Mouse (Mus musculus): Measurements from ENCODE around the gene Klk1b1.
"Not testable (repeated sequence)": the region's sequence is repeated elsewhere in the genome, so short reads cannot be mapped to it uniquely, and the experiment has no call there.

DNA sequence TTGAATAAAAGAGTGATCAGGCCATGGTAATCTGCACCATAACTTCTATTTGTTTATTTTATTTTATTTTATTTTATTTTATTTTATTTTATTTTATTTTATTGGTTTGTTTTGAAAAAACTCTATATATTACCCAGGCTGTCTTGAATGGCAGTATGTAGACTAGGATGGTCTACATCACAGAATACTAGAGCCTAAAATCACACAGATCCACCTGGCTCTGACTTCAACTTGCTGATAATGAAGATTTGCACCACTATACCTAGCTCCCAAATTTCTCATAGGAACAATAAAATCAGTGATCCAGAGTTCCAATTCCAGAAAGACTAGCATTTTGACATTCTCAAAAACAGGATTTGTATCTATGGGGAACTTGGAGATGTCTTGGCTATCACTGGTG lies 45.3 kb downstream of the Klk1b1 start, which contains the start of gene Klk1b26:
- not testable (repeated sequence) for TF ChIP-seq POLR2A (IDR thresholded peaks at IDR 0.05; ENCODE audit: control insufficient read depth, extremely low read depth, insufficient read depth, low read length, poor library complexity); CTCF (IDR thresholded peaks at IDR 0.05; ENCODE audit: borderline replicate concordance, control insufficient read depth, extremely low read depth, insufficient read depth, low read length, poor library complexity)

Measured in thymus, adult 2 months (tissue).